Mouse (Mus musculus): Measurements from ENCODE around the gene Ncor2. TPM values are rescaled to one million over a fixed set of nuclear protein-coding genes. Genes with fewer than 3 reads are reported as not detected.
A peak's percentile ranks its signal among the peaks of the same experiment; 100 is the strongest.

Gene Ncor2
- polyA plus RNA-seq, 1 experiment from 2014 or later, result 17.8 TPM

DNA sequence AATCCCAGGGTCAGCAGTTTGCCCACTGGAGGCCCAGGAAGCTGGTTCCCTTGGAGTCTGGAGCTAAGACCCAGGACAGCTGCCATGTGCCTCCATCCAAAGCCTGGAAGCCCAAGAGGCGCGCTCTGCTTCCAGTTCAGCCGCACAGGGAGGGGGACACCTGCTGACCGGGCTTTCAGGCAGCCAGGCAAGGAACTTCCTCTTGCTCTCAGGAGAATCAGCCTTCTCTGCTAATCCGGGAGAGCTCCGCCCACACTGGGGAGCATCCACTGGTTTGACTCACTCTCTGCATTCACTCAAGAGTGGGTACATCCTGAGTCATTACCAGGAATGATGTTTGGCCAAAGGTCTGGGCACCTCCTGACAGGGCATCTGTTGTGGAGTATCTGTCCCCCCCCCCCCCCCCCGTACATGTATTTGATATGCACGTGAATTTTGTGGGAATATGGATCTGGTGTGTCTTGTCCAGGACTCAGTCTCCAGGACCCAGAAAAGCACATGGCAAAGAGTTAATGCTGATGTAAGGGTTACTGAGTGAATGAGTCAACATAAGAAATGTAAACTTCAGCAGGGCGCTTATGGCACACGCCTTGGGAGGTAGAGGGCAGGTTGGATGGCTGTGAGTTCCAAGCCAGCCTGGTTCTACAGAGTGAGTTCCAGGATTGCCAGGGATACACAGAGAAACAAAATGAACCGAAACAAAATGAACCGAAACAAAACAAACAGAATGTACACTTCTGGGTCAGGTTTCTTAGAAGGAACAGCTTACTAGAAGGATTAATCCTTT is 10.0 kb upstream of the Ncor2 start:
- peaks cover 51% of the 10 kb centered on the region for H3K4me1 ChIP-seq
- peaks cover 28% of the 10 kb centered on the region for H3K27me3 ChIP-seq (ENCODE audit: poor library complexity, severe bottlenecking)
- H3K9me3 ChIP-seq, result peaks cover 7% of the 10 kb centered on the region; the same call in 1 of the 2 replicates
- peak overlapping the region; percentile 23; the same call in 1 of the 2 replicates for H3K4me3 ChIP-seq
- WGBS, result 25% methylated on average over 12 of the region's 12 CpGs
- no peak for DNase-seq (ENCODE audit: extremely low spot score, low spot score)
- peak overlapping the region; percentile 70 for H3K27ac ChIP-seq
- H3K36me3 ChIP-seq (replicated peaks), result no peaks in the 10 kb centered on the region

DNA sequence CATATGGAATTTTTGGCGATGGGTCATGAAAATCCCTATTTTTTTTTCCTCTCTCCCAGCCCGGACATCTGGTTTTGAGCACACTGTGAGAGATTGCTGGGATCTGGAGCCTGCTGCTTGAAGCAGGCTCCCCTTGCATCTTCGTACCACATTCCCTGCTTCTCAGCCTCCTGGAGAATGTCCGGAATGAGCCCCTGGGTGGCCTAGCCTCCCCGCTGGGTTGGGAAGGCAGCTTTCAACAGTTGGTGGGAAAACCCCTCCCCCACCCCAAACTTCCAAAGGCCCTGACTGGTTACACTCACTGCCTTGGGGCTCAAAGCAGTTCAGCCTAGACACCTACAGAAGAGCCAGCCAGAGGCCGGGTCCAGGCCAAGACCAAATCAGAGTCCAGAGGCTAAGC is 5.8 kb upstream of the Ncor2 start:
- H3K9me3 ChIP-seq, result peaks cover 7% of the 10 kb centered on the region; the same call in 1 of the 2 replicates
- 11% methylated on average over 6 of the region's 6 CpGs for WGBS
- peaks cover 47% of the 10 kb centered on the region for H3K4me1 ChIP-seq
- no peaks in the 10 kb centered on the region for H3K36me3 ChIP-seq (replicated peaks)
- H3K27ac ChIP-seq, result peak overlapping the region; percentile 64
- no peak overlapping the region for H3K4me3 ChIP-seq
- peak; percentile 50 for DNase-seq (ENCODE audit: extremely low spot score, low spot score)
- peaks cover 58% of the 10 kb centered on the region for H3K27me3 ChIP-seq (ENCODE audit: poor library complexity, severe bottlenecking)

DNA sequence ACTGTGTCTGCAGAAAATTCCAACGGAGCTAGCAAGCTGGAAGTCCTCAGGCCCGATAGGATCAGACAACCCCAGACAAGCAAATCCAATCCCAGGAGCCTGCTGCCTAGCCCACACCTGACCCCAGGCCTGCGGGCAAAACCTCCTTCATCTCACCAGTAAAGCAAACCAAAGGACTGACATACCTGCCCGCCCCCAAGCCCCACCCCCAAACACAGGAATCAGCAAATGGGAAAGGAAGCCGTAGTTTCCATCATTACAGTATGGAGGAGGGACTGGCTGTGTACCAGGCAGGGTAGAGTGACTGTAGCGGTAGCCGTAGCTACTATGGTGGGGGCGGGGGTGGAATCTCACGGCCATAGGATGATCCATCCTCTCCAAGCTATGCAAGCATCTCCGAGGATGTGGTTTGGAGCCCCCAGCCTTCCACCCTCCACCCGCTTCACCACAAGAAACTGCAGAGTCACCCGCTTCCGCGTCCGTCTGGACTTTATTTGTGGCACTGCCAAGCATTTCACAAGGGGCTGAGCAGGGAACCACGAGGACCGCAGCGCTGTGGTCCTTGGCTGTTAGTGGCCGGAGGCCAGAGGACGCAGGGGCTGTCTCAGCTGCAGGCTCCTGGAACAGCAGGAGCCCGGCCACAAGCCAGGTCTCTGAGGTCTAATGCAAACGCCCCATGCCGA is 4.4 kb upstream of the Ncor2 start:
- Histone ChIP-seq H3K36me3 (replicated peaks) (no peaks in the 10 kb centered on the region), H3K4me3 (no peak overlapping the region), H3K27ac (peak overlapping the region; percentile 45), H3K9me3 (peaks cover 7% of the 10 kb centered on the region; the same call in 1 of the 2 replicates), H3K27me3 (ENCODE audit: poor library complexity, severe bottlenecking) (peaks cover 58% of the 10 kb centered on the region), H3K4me1 (peaks cover 40% of the 10 kb centered on the region)
- no peak for DNase-seq (ENCODE audit: extremely low spot score, low spot score)
- WGBS, result 21% methylated on average over 23 of the region's 23 CpGs

DNA sequence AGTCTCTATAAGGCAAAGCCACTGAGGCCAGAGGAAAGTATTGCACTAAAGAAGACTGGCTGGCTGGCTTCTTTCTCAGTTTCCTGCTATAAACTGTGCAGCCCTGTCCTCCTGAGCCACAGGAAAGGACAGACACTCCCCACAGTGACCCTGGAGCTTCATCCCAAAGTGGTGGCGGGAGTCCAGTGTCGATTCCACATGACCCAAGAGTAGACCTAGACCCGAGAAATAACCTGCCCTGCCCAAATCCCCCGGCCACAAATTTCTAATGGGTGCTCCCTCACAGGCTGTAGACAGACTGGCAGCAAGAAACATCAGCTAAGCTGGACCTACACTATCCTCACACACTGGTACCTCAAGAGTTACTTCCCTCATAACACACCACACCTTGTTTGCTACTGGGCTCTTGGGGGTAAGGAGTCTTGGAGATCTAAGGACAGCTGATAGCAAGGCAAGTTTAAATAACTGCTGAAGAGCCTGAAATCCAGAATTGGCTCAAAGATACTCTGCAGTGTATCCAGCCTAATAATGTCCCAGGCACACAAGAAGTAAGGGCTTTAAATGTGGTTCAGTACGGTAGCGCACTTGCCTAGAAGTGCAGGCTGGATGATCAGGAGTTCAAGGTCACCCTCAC is 1.7 kb upstream of the Ncor2 start:
- DNase-seq (ENCODE audit: extremely low spot score, low spot score), result no peak
- Histone ChIP-seq H3K4me3 (0 out of 2 replicates have a peak overlapping the region, but pooled peaks have one; percentile 89), H3K36me3 (replicated peaks) (no peaks in the 10 kb centered on the region), H3K9me3 (no peaks in the 10 kb centered on the region), H3K27ac (no peak overlapping the region), H3K4me1 (peaks cover 63% of the 10 kb centered on the region), H3K27me3 (ENCODE audit: poor library complexity, severe bottlenecking) (peaks cover 55% of the 10 kb centered on the region)
- WGBS, result 81% methylated on average over 6 of the region's 6 CpGs

DNA sequence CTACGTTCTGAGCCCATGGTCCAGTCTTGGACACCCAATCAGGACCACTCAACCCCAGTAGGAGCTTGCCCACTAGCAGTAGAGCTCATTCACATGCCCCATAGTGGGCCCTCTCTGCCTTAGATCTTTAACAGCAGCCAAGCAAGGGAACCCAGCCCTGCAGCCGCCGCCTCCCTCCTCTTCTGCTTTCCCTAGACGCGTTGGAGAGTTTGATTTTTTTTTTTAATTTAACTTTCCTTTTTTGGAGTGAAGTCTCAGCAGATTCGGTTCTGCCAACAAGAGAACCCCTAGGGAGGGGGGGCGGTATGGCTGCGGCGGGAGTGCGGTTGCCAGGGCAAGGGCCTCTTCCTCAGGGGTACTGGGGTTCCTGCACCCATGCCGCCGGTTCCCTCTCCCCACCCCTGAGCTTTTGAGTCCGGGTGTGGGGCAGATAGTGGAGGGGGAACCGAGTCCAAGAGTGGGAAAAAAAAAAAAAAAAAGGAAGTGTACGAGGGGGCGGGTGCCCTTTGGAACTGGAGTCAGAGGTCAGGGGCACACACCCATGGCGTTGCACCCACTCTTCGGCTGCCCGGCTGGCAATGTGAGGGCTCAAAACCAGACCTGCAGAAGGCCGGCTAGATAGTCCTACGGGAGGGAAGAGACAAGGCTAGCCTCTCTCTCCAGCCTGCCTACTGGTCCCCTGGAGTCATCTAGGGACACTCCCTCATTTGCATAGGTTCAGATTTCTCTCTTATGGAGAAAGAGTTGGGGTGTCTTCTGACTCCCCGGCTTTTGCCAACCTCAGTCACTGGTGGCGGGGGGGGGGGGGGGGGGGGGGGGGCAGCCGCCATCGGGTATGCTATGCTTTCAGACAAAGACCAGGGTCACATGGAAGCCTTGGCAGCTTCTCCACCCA is 963 bp upstream of the Ncor2 start:
- no peaks in the 10 kb centered on the region for H3K9me3 ChIP-seq
- H3K4me3 ChIP-seq, result peak overlapping the region; percentile 89
- peaks cover 63% of the 10 kb centered on the region for H3K4me1 ChIP-seq
- peaks cover 48% of the 10 kb centered on the region for H3K27me3 ChIP-seq (ENCODE audit: poor library complexity, severe bottlenecking)
- DNase-seq (ENCODE audit: extremely low spot score, low spot score), result no peak
- 4% methylated on average over 22 of the region's 25 CpGs for WGBS
- peak overlapping the region; percentile 93 for H3K27ac ChIP-seq
- H3K36me3 ChIP-seq (replicated peaks), result no peaks in the 10 kb centered on the region

DNA sequence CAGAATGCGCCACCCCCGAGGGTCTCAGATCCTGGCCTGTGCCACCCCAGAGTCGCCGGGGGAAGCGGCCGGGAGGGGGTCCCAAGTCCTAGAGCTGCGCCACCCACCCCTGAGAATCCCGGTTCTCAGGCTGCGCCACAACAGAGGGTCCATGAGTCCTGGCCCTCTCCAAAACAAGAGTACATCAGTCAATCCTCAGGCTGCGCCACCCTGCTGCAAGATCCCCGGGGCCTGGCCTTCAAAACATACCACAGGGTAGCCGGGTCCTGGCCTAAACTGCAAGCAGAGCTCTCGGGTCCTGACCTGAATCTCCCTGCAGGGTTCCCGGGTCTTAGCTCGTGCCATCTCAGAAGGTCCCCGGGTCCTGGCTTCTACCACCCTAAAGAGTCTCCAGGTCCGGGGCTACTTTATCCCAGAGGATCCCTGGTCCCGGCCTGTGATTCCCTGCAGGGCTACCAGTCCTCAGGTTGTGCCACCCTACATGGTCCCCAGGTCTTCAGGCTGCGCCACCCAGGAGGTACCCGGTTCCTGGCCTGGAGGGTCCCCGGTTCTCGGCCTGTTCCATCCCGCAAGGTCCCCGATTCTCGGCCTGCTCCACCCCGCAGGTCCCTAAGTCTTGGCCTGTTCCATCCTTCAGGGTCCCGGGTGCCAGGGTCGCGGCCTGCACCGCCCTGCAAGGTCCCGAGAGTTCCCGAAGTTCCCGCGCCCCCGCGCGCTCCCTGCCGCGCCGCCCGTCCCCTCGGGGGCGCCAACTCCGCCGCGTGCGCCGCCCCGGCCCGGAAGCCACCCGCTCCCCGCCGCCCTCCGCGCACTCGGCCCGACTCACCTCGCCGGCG is 630 bp downstream of the Ncor2 start:
- peak; percentile 72 for DNase-seq (ENCODE audit: extremely low spot score, low spot score)
- Histone ChIP-seq H3K4me1 (peaks cover 63% of the 10 kb centered on the region), H3K9me3 (no peaks in the 10 kb centered on the region), H3K4me3 (peak overlapping the region; percentile 89), H3K36me3 (replicated peaks) (no peaks in the 10 kb centered on the region), H3K27ac (peak overlapping the region; percentile 93), H3K27me3 (ENCODE audit: poor library complexity, severe bottlenecking) (peaks cover 32% of the 10 kb centered on the region)
- WGBS, result under 1% methylated on average over 60 of the region's 60 CpGs

DNA sequence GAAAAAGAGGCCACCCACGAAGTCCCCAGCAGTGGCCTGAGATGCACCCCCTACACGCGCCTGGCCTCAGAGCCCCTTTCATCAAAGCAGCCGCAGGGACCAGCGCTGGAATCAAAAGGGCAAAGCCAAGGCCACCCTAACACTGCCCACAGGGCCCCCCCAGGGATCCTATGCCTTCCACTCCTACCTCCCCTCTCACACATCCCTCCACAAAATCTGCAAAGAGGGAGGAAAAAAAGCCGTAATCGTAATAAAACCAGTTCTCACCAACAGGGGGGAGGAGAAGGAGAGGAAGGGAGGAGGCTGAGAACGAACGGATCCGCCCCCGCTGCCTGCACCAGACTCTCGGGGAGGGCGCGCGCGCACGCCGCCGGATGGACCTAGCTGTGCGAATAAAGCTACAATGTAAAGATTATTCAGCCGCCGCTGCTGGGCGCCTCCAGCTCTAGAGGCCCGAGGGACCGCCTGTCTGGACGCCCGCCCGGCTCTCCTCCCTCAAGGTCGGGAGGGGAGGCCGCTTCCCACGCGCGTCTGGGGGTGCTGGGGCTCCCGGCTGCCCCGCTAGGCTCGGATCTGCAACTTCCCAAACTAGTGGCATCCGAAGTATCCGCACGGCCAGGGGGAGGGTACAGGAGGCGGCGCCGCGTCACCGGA is 1.4 kb downstream of the Ncor2 start:
- Histone ChIP-seq H3K36me3 (replicated peaks) (no peaks in the 10 kb centered on the region), H3K27me3 (ENCODE audit: poor library complexity, severe bottlenecking) (peaks cover 24% of the 10 kb centered on the region), H3K4me1 (peaks cover 68% of the 10 kb centered on the region), H3K4me3 (peak overlapping the region; percentile 89), H3K27ac (peak overlapping the region; percentile 93), H3K9me3 (no peaks in the 10 kb centered on the region)
- WGBS, result under 1% methylated on average over 44 of the region's 44 CpGs
- peak; percentile 78 for DNase-seq (ENCODE audit: extremely low spot score, low spot score)

DNA sequence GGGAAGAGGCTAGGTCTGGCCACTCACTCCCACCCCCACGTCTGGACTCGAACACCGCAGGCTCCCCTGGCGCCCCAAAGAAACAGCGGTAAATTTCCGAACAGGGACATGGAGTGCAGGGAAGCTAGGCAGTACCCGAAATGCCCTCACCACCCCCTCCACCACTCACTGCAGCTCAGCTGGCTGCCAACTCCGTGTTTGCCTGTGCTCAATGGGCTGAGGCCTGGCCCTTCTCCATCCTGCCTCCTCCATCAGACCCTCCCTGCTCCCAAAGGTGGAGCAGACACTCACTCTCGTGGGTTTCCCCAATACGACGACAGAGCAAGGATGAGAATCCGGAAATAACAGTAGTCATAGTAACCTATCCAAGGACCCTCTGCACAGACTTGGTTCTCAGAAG is 2.2 kb downstream of the Ncor2 start:
- Histone ChIP-seq H3K36me3 (replicated peaks) (no peaks in the 10 kb centered on the region), H3K4me1 (peaks cover 76% of the 10 kb centered on the region), H3K9me3 (no peaks in the 10 kb centered on the region), H3K27ac (peak overlapping the region; percentile 93; the same call in 1 of the 2 replicates), H3K4me3 (peak overlapping the region; percentile 89), H3K27me3 (ENCODE audit: poor library complexity, severe bottlenecking) (peaks cover 21% of the 10 kb centered on the region)
- no peak for DNase-seq (ENCODE audit: extremely low spot score, low spot score)
- 11% methylated on average over 12 of the region's 12 CpGs for WGBS

DNA sequence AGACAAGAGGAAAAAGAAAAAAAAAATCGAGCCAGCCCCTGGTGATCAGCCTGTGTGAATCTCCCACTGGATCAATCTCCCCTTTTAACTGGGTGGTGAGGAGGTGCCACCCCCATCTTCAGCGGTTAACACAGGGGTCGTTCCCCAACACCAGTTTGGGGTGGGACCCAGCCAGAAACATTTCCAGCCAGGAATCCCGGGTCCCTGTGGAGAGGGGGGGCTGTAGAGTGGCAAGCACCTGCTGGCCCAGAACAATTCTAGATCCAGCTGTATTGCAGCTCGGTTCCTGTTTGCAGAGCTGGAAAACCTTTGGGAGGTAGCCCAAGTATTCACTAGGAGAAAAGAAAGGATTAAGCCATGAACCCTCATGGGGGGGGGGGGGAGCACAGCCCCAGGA is 2.7 kb downstream of the Ncor2 start:
- Histone ChIP-seq H3K9me3 (no peaks in the 10 kb centered on the region), H3K4me3 (peak overlapping the region; percentile 89), H3K36me3 (replicated peaks) (no peaks in the 10 kb centered on the region), H3K4me1 (peaks cover 81% of the 10 kb centered on the region), H3K27ac (peak overlapping the region; percentile 93; the same call in 1 of the 2 replicates), H3K27me3 (ENCODE audit: poor library complexity, severe bottlenecking) (peaks cover 16% of the 10 kb centered on the region)
- 20% methylated on average over 5 of the region's 5 CpGs for WGBS
- no peak for DNase-seq (ENCODE audit: extremely low spot score, low spot score)

DNA sequence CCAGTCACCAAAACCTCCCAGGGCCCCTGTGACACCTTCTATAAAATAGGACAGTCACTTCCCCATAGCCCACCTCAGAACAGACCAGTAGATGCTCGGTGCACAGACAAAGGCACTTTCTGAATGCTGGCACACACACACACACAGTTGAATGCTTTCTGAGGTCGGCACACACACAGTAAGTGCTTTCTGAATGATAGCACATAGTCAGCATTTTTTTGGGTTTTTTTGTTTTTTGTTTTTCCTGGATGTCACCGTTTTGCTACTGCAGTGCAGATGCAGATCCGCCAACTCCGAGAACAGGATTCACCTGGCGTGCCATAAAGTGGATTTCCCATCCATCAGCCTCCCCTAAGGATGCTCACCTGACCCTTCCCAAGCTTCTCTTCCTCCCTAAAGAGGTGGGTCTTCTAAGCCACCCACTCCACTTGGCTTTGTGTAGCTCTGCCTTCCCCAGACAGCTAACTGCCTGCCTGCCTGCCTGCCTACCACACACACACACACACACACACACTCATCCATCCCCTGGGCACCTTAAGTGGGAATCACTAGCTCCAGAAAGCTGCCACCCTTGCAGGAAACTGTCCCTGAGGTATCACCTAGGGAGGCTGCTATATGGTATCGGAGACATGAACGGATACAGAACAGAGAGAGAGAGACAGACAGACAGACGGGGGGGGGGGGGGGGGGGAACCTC is 3.2 kb downstream of the Ncor2 start:
- no peak for DNase-seq (ENCODE audit: extremely low spot score, low spot score)
- Histone ChIP-seq H3K27ac (no peak overlapping the region), H3K27me3 (ENCODE audit: poor library complexity, severe bottlenecking) (peaks cover 10% of the 10 kb centered on the region), H3K9me3 (no peaks in the 10 kb centered on the region), H3K36me3 (replicated peaks) (no peaks in the 10 kb centered on the region), H3K4me1 (peaks cover 86% of the 10 kb centered on the region), H3K4me3 (no peak overlapping the region)
- WGBS, result 72% methylated on average over 9 of the region's 9 CpGs
